Mouse (Mus musculus): ENCODE data around the gene Gm19345.

Gene Gm19345

GRCm38 (mm10) chr7:19871943-19872601 is 20.3 kb downstream of the Gm19345 start:
- no peak for DNase-seq (ENCODE audit: low spot score)

GRCm38 (mm10) chr7:19875948-19876682 is 24.3 kb downstream of the Gm19345 start:
- peak; percentile 26 for DNase-seq (ENCODE audit: low spot score)

DNA sequence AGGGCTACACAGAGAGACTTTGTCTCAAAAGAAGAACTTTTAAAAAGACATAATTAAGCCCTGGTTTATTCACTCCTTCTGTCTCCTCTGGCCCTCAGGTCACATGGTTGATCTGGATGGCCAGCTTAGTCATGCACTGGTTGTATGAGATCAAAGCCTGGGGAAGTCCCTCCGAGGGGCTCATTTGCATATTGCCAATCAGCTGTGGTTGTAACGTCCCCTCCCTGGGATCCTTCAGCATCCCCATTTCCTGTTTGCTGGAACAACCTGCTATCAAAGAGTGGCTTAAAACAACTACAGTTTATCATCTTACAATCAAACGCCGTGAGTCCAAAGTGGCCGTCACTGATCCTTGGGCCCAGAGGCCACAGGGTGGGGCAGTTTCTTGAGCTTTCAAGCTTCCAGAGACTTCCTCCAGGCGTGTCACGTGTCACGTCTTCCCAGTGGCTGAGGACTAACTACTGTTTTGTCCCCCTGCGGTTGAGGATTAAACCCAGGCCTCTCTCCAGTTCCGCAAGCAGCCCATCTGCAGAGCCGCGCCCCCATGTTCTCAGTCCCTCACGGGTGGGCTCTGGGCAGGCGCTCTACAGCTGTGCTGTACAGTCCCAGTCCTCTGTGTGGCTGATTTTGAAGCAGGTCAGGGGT is 25.1 kb downstream of the Gm19345 start:
- DNase-seq (ENCODE audit: low spot score), result peak; percentile 54

DNA sequence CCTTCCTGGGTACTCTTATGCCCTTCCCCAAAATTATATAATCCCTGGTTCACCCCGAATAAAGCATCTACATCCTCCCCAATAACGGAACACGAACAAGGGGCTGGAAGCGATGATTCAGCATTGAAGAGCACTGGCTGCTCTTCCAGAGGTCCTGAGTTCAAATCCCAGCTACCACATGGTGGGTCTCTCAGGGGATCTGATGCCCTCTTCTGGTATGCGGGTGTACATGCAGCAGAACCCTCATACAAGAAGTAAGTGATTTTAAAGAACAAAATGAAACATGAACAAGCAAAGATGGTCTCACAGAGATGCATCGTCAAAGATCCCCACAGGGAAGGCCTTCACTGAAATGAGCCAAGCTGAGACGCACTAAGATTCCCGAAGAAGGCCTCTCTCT is 29.0 kb downstream of the Gm19345 start:
- no peak for DNase-seq (ENCODE audit: low spot score)

DNA sequence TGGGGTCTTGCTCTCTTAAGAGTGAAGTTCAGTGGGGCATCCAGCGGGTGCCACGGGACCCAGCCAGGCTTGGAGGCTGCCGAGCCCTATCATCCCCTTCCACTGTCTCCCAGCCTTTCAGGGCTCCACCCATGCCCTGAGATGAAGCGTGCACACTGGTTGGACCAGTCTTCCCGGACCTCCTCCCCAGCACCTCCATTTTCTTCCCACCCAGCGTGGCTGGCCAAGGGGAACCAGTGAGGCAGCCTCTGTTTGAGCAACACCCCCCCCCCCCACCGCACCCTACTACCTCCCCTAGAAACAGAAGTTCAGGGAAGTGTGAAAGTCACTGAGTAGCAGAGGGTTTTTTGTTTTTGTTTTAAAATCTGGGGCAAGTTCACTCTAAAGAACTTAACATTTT is 36.0 kb downstream of the Gm19345 start, which contains the start of gene Ceacam19:
Ceacam19 (minus strand) TSS at position 117 of the 400 bp plus-strand sequence.
- no peak for DNase-seq (ENCODE audit: low spot score)

DNA sequence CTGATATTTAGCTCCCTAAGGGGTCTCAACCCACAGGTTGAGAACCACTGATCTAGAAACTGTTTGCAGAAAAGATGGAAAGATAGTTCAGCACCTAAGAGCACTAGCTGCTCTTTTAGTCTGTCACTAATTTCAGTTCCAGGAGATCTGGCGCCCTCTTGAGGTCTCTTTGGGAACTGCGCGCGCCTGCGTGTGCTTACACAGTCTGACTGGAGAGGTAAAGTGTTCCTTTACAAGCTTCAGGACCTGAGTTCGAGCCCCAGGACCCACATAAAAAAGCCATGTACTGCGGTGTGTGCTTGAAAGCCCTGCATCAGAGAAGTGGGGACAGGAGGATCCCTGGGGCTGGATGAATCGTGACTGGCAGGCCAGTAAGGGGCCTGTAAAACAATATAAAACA is 38.1 kb downstream of the Gm19345 start:
- peak; percentile 8 for DNase-seq (ENCODE audit: low spot score)

Data from MN1 (cell line).